Mouse (Mus musculus): ENCODE data around the gene Tenm2.

The Tenm2 gene

GRCm38 (mm10) chr11:36891106-36891505, 344.7 kb downstream of the Tenm2 start:
- DNase-seq: no peak

DNA sequence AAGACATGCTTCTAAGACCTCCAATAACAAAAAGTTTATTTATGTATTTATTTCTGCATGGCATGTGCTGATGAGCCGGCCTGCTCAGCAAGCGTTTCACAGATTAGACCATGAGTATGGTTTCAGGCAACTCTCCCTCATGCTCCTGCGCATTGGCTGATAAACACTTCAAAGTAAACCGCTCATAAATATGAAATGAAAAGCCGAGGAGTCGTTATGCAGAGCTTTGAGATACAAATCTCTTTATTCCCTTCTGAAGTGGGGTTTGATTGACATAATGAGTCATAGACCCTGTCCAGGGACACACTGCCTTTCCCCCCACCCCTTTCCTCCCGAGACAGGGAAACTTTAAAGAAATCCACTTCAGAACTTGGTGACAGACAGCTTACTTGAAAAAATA, 348.3 kb downstream of the Tenm2 start:
- DNase-seq: no peak

DNA sequence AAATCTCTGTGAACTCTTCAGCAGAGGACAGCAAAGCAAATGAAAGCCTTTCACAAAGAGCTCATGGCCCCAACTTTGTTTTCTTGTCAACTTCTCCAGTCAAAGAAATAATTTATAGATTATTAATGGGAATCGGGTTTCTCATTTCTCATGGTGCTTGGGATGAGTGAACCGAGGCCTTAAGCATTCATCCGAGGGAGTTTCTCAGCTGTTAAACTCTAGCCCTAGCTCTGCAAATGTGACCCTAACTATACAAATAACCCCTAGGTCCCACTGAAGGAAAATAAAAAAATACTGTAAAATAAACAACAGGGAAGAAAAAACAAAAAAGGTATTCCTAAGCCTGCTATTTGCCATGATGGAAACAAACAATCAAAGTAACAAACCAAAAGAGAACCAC, 349.6 kb downstream of the Tenm2 start:
- DNase-seq: no peak

DNA sequence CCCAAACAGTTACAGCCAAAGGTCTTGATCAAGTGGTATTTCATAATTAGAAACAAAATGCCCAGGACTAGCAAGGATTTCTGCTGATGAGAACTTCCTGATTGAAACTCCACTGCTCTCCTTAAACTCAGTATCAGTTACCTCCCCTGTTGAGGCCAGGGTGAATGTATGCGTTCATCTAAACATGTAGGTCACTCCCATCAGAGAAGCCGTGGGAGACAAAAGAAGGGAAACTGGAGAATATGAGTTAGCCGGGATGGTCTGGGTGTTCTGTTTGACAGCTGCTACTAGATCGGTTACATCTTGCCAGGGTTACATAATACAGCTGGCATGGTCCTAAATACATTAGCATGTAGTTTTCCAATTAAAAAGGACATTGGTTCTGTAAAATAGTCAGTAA, 362.8 kb downstream of the Tenm2 start:
- DNase-seq: no peak

DNA sequence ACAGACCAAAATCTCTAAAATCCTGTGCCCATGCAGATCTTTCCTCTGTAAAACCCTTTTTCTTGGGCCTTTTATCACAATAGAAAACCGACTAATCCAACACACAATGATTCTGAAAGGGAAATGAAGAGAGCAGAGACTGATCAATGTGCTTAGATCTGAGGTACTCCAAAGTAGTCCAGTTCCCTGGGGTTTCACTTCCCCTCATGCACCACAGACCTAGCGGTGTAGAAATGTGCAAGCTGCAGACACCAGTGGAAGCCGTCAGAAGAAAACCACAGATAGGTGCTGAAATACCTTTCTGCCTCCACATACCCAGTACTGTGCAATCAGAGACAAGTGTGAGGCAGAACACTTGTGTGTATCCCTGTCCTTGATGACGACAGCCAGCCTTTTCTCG, 365.2 kb downstream of the Tenm2 start:
- no peak for DNase-seq

DNA sequence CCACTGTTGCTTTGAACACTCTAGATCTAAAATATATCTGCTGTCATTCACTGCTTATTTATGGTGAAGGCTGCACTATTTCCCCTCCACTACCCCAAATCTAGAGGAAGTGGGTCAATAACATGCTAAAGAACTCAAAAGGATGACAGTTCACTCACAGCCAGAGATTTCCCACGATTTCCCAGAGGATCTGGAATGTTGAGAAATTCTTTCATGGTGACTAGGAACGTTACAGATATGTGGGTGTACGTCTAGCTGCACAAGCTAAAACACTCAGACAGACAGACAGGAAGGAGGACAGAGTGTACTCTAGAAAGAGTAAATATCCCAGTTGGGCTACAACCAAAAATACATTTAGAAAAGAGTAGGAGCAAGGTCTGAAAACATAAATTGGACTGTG, 384.1 kb downstream of the Tenm2 start:
- DNase-seq: no peak

DNA sequence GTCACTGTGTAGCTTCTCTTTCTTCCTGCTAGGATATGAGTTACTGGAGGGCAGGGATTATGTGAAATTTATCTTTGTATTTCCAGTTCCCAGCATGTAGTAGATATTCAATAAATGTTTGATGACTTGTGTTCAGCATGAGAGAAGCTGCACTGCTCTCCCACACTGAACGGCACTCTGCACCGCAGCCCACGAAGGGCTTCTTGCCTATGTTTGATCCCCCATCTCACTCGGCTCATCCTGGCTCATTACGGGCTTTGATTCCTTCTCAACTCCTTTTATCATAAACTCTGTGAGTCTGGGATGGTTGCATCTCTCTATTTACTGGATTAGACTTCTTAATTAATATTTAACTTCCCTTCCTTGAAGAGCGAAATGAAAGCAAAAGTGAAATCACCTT, 388.3 kb downstream of the Tenm2 start:
- no peak for DNase-seq

DNA sequence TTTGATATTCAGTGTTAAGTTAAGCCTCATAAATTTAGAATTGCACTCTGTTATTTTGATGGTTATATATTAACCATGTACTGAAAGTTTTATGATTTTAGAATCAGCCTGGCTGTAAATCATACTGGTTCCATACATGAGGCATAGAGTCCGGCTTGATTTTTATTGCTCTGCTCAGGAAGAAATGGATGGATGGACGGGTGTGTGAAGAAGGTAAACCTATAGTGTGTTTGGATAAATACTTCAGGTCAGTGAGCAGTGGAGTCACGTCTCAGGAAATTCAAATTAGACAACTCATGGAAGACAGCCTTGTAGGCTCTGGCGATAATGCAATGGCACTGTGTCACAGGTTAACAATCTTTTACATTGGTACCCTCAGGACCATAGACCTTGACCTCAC, 402.9 kb downstream of the Tenm2 start:
- no peak for DNase-seq

DNA sequence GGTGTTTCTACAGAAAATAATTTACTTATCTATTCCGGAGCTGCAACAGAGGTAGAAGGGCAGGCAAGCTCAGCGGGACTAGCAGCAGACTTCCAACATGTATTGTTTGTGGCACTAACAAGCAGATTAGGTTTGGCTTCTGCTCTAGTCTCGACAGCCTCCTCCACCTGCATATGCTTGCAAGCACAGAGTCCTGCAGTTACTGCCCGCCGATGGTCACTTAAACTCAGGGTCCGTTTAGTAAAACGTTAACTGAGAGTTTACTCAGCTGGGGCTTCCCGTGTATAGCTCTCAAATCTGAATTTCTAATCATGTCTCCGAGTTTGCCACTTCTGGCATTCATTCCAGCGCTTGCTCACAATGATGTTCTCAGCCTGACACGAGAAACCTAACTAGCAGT, 404.3 kb downstream of the Tenm2 start:
- DNase-seq: no peak

DNA sequence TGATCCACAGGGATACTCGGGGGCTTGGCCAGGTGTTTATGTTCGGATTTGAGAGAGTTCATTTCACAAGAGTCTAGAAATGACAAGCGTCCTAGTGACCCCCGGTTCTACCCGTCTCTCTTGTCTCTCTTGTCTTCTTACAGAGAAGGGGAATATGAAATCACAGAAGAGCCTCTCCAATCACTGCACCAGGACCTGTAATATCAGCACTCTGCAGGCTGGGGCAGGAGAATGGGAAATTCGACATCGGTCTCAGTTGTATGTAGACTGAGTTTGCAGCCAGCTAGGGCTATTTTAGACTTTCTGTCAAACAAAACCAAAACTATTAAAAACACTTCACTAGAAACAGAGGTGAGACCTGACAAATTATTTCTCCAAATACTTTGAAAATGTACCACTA, 411.1 kb downstream of the Tenm2 start:
- no peak for DNase-seq

GRCm38 (mm10) chr11:36804615-36805014, 431.1 kb downstream of the Tenm2 start:
- no peak for DNase-seq

DNA sequence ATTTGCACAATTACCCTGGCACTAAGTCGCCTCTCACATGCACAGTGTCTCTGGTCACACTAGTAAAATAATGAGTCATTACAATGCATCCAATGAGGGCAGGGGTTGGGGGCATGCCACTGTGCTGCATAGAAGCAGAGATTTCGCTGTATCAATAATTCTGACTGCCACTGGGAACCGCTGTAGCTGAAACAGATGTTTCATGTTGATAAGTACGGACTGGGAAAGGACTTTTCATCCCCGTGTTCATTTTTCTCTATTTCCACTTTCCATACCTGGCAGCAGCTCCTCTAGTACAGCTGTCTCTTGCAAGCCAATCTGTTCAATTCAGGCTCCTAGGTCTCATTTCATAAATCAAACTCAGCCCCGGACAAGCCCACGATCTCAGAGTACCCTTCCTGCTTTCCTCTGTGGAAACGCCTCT, 433.5 kb downstream of the Tenm2 start:
- no peak for DNase-seq

DNA sequence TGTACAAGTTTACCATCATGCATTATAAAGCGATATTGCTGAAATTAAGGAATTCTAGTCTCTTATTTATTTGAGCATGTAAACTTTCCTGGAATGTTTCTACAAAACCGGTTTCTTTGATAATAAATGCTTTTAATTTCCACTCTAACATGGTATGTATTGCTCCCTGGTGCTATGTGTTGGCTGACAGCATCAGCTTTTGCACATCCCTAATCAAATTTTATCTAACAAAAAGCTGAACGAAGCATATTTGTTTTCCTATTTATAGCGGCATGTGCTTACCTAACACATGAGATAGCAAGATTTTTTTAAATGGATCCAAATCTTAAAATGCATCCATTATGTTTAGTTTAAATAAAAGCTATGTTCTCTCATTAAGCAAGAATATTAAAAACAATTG, 434.1 kb downstream of the Tenm2 start:
- no peak for DNase-seq

GRCm38 (mm10) chr11:36799409-36799808, 436.4 kb downstream of the Tenm2 start:
- DNase-seq: no peak

DNA sequence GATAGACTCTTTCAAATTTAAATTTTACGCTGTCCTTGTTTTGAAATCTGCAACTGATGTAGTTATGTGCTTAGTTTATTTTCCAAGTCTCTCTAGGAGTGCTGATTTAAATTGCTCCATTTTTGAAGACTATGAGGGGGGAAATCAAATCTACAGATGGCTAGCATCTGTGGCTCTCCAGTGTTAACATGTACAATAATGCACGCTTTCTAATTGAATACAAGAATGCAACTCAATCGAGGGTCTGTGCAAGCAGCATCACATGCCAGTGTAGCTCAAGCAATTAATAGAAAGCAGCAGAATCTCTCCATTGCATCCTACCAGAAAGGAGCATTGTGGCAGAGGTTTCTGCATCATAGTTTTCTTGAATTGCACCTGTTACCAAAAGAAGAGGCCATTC, 477.8 kb downstream of the Tenm2 start:
- no peak for DNase-seq

DNA sequence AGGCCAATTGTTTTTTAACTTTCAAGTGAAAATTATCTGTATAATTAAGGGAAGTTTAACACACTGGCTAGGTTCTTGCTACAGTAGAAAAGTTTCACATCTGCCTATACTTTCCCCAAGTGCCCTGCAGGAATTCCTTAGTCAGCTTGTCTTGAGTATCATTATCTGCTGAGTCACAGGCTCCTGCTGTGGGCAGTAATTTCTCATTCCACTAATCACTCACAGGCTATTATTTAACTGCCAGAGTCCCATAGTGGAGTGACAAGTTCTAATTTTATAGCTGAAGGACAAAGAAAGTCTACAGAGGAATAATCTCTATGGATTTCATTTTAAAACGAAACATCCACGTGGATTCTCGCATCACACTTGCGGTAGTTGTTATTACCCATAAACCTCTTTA, 489.5 kb downstream of the Tenm2 start:
- no peak for DNase-seq

DNA sequence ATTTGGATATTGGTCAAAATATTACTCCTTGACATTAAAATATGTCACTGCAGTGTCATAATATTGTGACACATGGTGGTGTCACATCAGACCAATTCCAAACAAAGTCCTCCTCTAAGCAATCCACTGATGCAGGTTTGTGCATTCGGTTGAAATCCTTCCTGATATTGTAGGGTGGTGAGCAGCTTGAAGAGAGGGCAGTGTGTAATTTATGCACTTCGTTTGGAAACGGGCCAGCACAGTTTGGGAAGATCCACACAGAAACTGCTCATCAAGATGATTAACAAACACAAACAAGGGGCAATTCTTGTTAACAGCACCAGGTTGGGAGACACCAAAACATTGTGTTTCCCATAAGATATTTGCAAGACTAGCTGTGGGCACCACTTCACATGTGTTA, 508.0 kb downstream of the Tenm2 start:
- DNase-seq: no peak

DNA sequence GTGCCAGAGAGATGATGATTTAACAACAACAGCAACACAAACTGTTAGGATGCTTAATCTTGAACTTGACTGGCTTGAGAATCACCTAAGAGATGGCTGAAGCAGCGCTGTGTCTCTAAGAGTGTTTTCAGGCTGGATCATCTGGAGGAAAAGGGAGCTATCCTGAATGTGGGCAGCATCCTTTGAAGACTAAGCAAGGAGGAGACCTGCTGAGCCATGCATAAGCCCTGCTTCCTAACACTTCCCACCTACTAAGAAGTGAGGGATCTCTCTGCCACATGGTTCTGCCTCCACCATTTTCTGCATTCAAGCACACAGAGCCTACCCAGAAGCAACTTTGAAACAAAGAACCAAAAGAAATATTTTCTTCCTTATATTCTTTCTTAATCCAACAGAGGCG, 532.9 kb downstream of the Tenm2 start:
- no peak for DNase-seq

- no peak for DNase-seq
These were observed 534.8 kb downstream of the Tenm2 start for GRCm38 (mm10) chr11:36700951-36701350.

- DNase-seq: no peak
These were observed 535.6 kb downstream of the Tenm2 start for GRCm38 (mm10) chr11:36700131-36700530.

DNA sequence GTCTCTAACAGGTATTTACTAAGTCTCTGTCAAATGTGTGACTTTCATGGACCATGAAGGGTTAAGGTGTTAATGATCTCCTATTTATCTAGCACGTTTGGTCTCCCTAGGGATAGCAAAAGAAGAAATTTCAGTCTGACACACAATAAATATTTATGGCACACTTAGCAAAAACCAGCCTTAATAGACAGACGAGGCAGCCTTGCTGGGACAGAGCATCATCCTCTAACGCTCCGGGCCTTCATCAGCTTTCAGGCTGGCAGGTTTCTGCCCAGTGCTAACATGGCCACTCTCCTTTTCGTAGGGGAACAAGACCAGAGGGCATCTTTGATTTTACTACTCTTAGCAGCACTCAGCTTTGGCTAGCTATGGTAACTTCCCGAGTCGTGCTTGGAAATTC, 537.5 kb downstream of the Tenm2 start:
- DNase-seq: no peak

DNA sequence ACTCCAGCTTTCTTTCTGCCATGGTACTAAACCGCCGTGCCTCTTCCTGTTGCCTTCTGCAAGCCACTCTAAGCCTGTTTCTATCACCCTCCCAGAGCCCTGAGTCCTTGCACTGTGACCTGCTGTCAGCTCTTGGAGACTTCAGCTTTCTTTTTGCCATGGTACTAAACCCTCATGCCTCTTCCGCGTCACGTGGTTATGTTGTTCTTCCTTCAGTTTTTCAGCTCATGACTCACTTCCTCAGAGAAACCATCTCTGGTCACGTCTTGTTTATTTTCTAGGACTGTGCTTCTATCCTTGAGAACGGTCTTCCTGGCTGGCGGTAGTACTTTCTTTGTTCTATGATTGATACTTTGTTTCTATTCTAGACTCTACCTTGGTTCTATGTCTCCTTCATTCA, 537.9 kb downstream of the Tenm2 start:
- DNase-seq: no peak

- no peak for DNase-seq
These were observed 538.6 kb downstream of the Tenm2 start for GRCm38 (mm10) chr11:36697021-36697639.

- no peak for DNase-seq
These were observed 541.0 kb downstream of the Tenm2 start for GRCm38 (mm10) chr11:36694810-36695209.

GRCm38 (mm10) chr11:36692637-36693036, 543.1 kb downstream of the Tenm2 start:
- DNase-seq: no peak

DNA sequence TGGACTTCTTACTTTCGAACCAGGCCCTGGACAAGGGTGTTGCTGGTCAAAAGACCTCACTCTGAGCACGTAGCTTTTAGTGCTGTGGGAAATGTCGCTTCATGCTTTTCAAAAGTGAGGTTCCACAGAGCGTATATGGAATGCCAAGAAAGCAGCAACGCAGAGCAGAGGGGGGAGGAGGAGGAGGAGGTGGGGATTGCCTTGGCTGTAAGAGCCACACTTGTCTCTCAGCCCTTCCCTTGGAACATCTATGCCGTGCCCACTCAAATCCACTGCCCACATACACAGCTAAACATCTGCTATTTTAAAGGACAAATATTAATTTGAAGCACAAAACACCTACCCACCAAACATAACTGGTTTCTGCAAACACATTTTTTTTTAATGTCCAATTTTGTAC, 544.9 kb downstream of the Tenm2 start:
- DNase-seq: no peak
